ENCODE assay signal across 8 mouse cellular contexts in genomic region chr1:50927679-50928187, GRCm38 (mm10). TPM values are rescaled to one million over a fixed set of nuclear protein-coding genes. Genes with fewer than 3 reads are reported as not detected.
DNase-seq lines count a peak whose midpoint lies in the region; ATAC-seq and TF ChIP-seq lines count a peak whose summit lies in the region.

No protein-coding gene starts in this region.

- under 1% methylated on average over 35 of the region's 35 CpGs for WGBS in embryonic facial prominence, embryonic 13.5 days
- WGBS in hindbrain, embryonic 11.5 days, result under 1% methylated on average over 35 of the region's 35 CpGs
- 0% methylated on average over 35 of the region's 35 CpGs for WGBS in limb, embryonic 10.5 days
- under 1% methylated on average over 35 of the region's 35 CpGs for WGBS in neural tube, embryonic 13.5 days

- H3K4me3 ChIP-seq in E14TG2a.4 (replicated peaks; ENCODE audit: low read length), result peak overlapping the region; percentile 86
- peak overlapping the region; percentile 59 for H3K4me3 ChIP-seq in embryonic facial prominence, embryonic 13.5 days
- peak overlapping the region; percentile 68 for H3K4me3 ChIP-seq in hindbrain, embryonic 11.5 days (ENCODE audit: low read depth, low read length)
- H3K4me3 ChIP-seq in limb, embryonic 10.5 days, result peak overlapping the region; percentile 75
- H3K4me3 ChIP-seq in neural tube, embryonic 13.5 days, result peak overlapping the region; percentile 70

- peak; percentile 67 for ATAC-seq in embryonic facial prominence, embryonic 13.5 days (ENCODE audit: insufficient number of reproducible peaks, insufficient read depth, low FRiP score, low TSS enrichment, low read depth)
- ATAC-seq in hindbrain, embryonic 11.5 days (ENCODE audit: low FRiP score), result peak; percentile 75
- ATAC-seq in neural tube, embryonic 13.5 days (ENCODE audit: low read depth), result peak; percentile 51

- H3K4me1 ChIP-seq in E14TG2a.4 (replicated peaks; ENCODE audit: low read depth, low read length), result peaks cover 23% of the 10 kb centered on the region; the same call in 1 of the 2 replicates
- peaks cover 17% of the 10 kb centered on the region for H3K4me1 ChIP-seq in embryonic facial prominence, embryonic 13.5 days
- no peaks in the 10 kb centered on the region for H3K4me1 ChIP-seq in hindbrain, embryonic 11.5 days (replicated peaks; ENCODE audit: control insufficient read depth, insufficient read depth, low read length)
- peaks cover 21% of the 10 kb centered on the region for H3K4me1 ChIP-seq in limb, embryonic 10.5 days
- H3K4me1 ChIP-seq in neural tube, embryonic 13.5 days (replicated peaks), result peaks cover 35% of the 10 kb centered on the region

- H3K4me2 ChIP-seq in embryonic facial prominence, embryonic 13.5 days, result peak overlapping the region; percentile 100
- peak overlapping the region; percentile 95 for H3K4me2 ChIP-seq in hindbrain, embryonic 11.5 days (replicated peaks; ENCODE audit: low read depth, low read length)
- H3K4me2 ChIP-seq in neural tube, embryonic 13.5 days, result peak overlapping the region; percentile 84

- H3K36me3 ChIP-seq in E14TG2a.4 (ENCODE audit: insufficient read depth, low read length), result no peaks in the 10 kb centered on the region
- no peaks in the 10 kb centered on the region for H3K36me3 ChIP-seq in embryonic facial prominence, embryonic 13.5 days
- H3K36me3 ChIP-seq in hindbrain, embryonic 11.5 days (ENCODE audit: control insufficient read depth, insufficient read depth, low read length), result no peaks in the 10 kb centered on the region
- H3K36me3 ChIP-seq in limb, embryonic 10.5 days, result no peaks in the 10 kb centered on the region
- H3K36me3 ChIP-seq in neural tube, embryonic 13.5 days, result no peaks in the 10 kb centered on the region

- H3K9ac ChIP-seq in embryonic facial prominence, embryonic 13.5 days, result peak overlapping the region; percentile 69
- peak overlapping the region; percentile 60 for H3K9ac ChIP-seq in hindbrain, embryonic 11.5 days (ENCODE audit: low read depth, low read length)
- peak overlapping the region; percentile 86 for H3K9ac ChIP-seq in neural tube, embryonic 13.5 days

- no peak for TF ChIP-seq CTCF in E14TG2a.4 (conservative IDR thresholded peaks at IDR 0.05; ENCODE audit: low read length)

- no peak overlapping the region for H3K27ac ChIP-seq in embryonic facial prominence, embryonic 13.5 days
- H3K27ac ChIP-seq in hindbrain, embryonic 11.5 days (ENCODE audit: low read depth, low read length), result peak overlapping the region; percentile 54; the same call in 1 of the 2 replicates
- H3K27ac ChIP-seq in limb, embryonic 10.5 days, result peak overlapping the region; percentile 63
- H3K27ac ChIP-seq in neural tube, embryonic 13.5 days (replicated peaks), result peak overlapping the region; percentile 97

- intact Hi-C loops in heart, postnatal 25 days (cut with DNase I), result no loop called here

- DNase-seq in heart, adult 11 months, result peak; percentile 88
- no peak for DNase-seq in heart, postnatal 25 days (ENCODE audit: low spot score)
- no peak for DNase-seq in hindbrain, embryonic 11.5 days (ENCODE audit: low spot score)
- peak; percentile 71 for DNase-seq in limb, embryonic 10.5 days (ENCODE audit: low spot score)
- DNase-seq in natural killer cell, adult 2 months (ENCODE audit: low spot score in 2 of 2), result no peak

- no peaks in the 10 kb centered on the region for H3K9me3 ChIP-seq in E14TG2a.4 (ENCODE audit: low read length)
- H3K9me3 ChIP-seq in embryonic facial prominence, embryonic 13.5 days, result no peaks in the 10 kb centered on the region
- H3K9me3 ChIP-seq in hindbrain, embryonic 11.5 days (ENCODE audit: control insufficient read depth, low read length), result no peaks in the 10 kb centered on the region
- no peaks in the 10 kb centered on the region for H3K9me3 ChIP-seq in limb, embryonic 10.5 days (replicated peaks)
- no peaks in the 10 kb centered on the region for H3K9me3 ChIP-seq in neural tube, embryonic 13.5 days

- peaks cover 45% of the 10 kb centered on the region for H3K27me3 ChIP-seq in E14TG2a.4 (ENCODE audit: insufficient read depth, low read length)
- peaks cover 64% of the 10 kb centered on the region for H3K27me3 ChIP-seq in embryonic facial prominence, embryonic 13.5 days
- H3K27me3 ChIP-seq in hindbrain, embryonic 11.5 days (ENCODE audit: control insufficient read depth, insufficient read depth, low read length), result peaks cover 7% of the 10 kb centered on the region
- peaks cover 63% of the 10 kb centered on the region for H3K27me3 ChIP-seq in limb, embryonic 10.5 days (ENCODE audit: low read depth, poor library complexity, severe bottlenecking)
- no peaks in the 10 kb centered on the region for H3K27me3 ChIP-seq in neural tube, embryonic 13.5 days

RNA-seq across cellular contexts. Expression of gene Tmeff2, which starts 27.3 kb away (rescaled TPM):
- under 1 TPM; 0.18 to 0.36 TPM for total RNA-seq in heart, postnatal 25 days (2021)
- polyA plus RNA-seq in embryonic facial prominence, embryonic 13.5 days (2015; fragmentation: Nextera tagmentation; extraction: Ambion mirVana), result 4.3 and 6.2 TPM in 2 replicates
- polyA plus RNA-seq in hindbrain, embryonic 11.5 days (2014; fragmentation: Nextera tagmentation; extraction: Ambion mirVana), result 16.8 and 19.7 TPM in 2 replicates
- 1.1 and 1.6 TPM in 2 replicates for polyA plus RNA-seq in limb, embryonic 10.5 days (2016; fragmentation: Nextera tagmentation; extraction: Ambion mirVana)
- polyA plus RNA-seq in neural tube, embryonic 13.5 days (2015; fragmentation: Nextera tagmentation; extraction: Ambion mirVana), result 127 and 139 TPM in 2 replicates

Comparison
In these comparisons a context has a peak if more than half of its experiments do, and no peak if none do; other contexts are left out.
1. DNase-seq: peak in heart, adult 11 months (single experiment) and limb, embryonic 10.5 days (single experiment); none in heart, postnatal 25 days (single experiment), hindbrain, embryonic 11.5 days (single experiment) and natural killer cell, adult 2 months (0 of 2).
2. Peak in every context shown above with its lines, with median percentiles within 50 percentile points of each other: H3K4me3 ChIP-seq, ATAC-seq, H3K4me2 ChIP-seq and H3K9ac ChIP-seq.